Mouse (Mus musculus) spleen, adult 2 months (tissue): ENCODE data around the gene Meis2.

ENCODE experiments used
- CTCF ChIP-seq: fragments of 200-500 bp; IDR thresholded peaks from 2 replicates; pipeline ENCODE4 v1.5.1; 2011; ENCODE audit warnings: mild to moderate bottlenecking, inconsistent platforms; ENCODE audit not compliant: insufficient read depth, insufficient read length, insufficient replicate concordance; ENCODE audit errors: extremely low read depth
- POLR2A ChIP-seq: fragments of 200-500 bp; IDR thresholded peaks from 2 replicates; pipeline ENCODE4 v1.6.1; 2011; ENCODE audit warnings: low read depth, low read length, inconsistent platforms

GRCm38 (mm10) chr2:116059661-116060060 is 6.0 kb downstream of the Meis2 start:
- TF ChIP-seq POLR2A (no peak), CTCF (no peak)
